Mouse (Mus musculus) liver, adult 2 months (tissue): ENCODE measurements at regions not wholly inside any gene's neighbourhood (a gene's known extent, or its start where the extent isn't known, plus 50 kb on each side); places are given as distances from the start of the nearest gene placed in this dataset.

Source experiments
- CTCF ChIP-seq: fragments of 200-500 bp; IDR thresholded peaks from 2 replicates; pipeline ENCODE4 v1.5.1; 2011; ENCODE audit warnings: low read depth, low read length, control low read depth
- POLR2A ChIP-seq: fragments of 200-500 bp; IDR thresholded peaks from 2 replicates; pipeline ENCODE4 v1.6.1; 2011; ENCODE audit warnings: low read length, control low read depth; ENCODE audit not compliant: insufficient read depth; ENCODE audit errors: extremely low read depth

DNA sequence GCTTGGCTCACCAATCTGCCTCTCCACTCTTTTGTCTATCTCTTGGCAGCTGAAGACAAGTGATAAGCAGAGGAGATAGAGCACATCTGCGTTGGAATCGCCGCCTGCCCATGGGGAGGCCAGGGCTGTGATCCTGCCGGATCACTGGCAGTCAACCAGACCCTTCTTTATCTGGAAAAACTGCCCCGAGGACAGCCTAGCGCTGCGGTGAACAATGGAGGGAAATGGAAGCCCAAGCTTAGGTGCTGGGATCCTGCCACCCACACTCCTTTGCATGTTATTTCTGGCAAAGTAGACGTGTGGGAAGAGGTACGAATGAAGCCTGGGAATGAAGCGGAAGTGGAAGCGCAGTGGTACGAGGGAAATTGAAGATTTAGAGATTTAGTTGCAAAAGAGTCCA is 112.8 kb downstream of the Rassf10 start:
- no peak for TF ChIP-seq CTCF
- no peak for TF ChIP-seq POLR2A
